Mouse (Mus musculus) MEL (cell line): ENCODE data around the gene Dennd1a. TPM values are rescaled to one million over a fixed set of nuclear protein-coding genes. Genes with fewer than 3 reads are reported as not detected.

Experiments
- DNase-seq: peaks from one replicate; pipeline ENCODE4 v3.0.0; 2011; ENCODE audit warnings: low read depth, low spot score
- H3K27ac ChIP-seq: 2 replicates; pipeline ENCODE4 v1.5.1; 2012; ENCODE audit warnings: low read depth, mild to moderate bottlenecking, control low read depth, low read length, moderate library complexity; ENCODE audit not compliant: control insufficient read depth
- H3K27me3 ChIP-seq, 2 experiments: fragments of 150-350 bp in 1 of 2; sonication (generic) in 1 of 2; 2 replicates each; pipeline ENCODE4 v1.6.1; 2012; ENCODE audit warnings: low read length in 2 of 2, mild to moderate bottlenecking in 2 of 2, improper control_type of control experiment in 1 of 2, moderate library complexity in 1 of 2; ENCODE audit not compliant: insufficient read depth in 2 of 2, control insufficient read depth in 1 of 2
- H3K36me3 ChIP-seq, 2 experiments: 2 replicates each; pipeline ENCODE4 v1.6.1; 2012 to 2014; ENCODE audit warnings: low read length in 2 of 2, improper control_type of control experiment in 1 of 2, inconsistent platforms in 1 of 2, mild to moderate bottlenecking in 1 of 2; ENCODE audit not compliant: insufficient read depth in 2 of 2, control insufficient read depth in 1 of 2
- H3K4me1 ChIP-seq, 2 experiments: fragments of 150-350 bp in 1 of 2; sonication (generic) in 1 of 2; 2 replicates each; pipeline ENCODE4 v1.6.1; 2012; ENCODE audit warnings: low read length in 2 of 2, improper control_type of control experiment in 1 of 2, mild to moderate bottlenecking in 1 of 2; ENCODE audit not compliant: insufficient read depth in 2 of 2, control insufficient read depth in 1 of 2
- H3K4me3 ChIP-seq, 2 experiments: fragments of 150-350 bp in 1 of 2; sonication (generic) in 1 of 2; 2 replicates each; pipeline ENCODE4 v1.5.1; 2012; ENCODE audit warnings: low read depth in 2 of 2, low read length in 2 of 2, mild to moderate bottlenecking in 2 of 2, moderate library complexity in 2 of 2, control low read depth in 1 of 2, improper control_type of control experiment in 1 of 2; ENCODE audit not compliant: control insufficient read depth in 1 of 2, insufficient read depth in 1 of 2
- H3K79me2 ChIP-seq: 2 replicates; pipeline ENCODE4 v1.6.1; 2012; ENCODE audit warnings: mild to moderate bottlenecking, low read length, moderate library complexity; ENCODE audit not compliant: control insufficient read depth, poor library complexity, insufficient read depth
- H3K9ac ChIP-seq: 2 replicates; pipeline ENCODE4 v1.6.1; 2012; ENCODE audit warnings: low read depth, mild to moderate bottlenecking, control low read depth, low read length, moderate library complexity; ENCODE audit not compliant: control insufficient read depth, poor library complexity, severe bottlenecking
- H3K9me3 ChIP-seq: fragments of 150-350 bp; sonication (generic); replicated peaks from 2 replicates; pipeline ENCODE4 v1.6.1; 2012; ENCODE audit warnings: mild to moderate bottlenecking, low read length, improper control_type of control experiment, moderate library complexity; ENCODE audit not compliant: insufficient read depth
- CHD1 ChIP-seq: IDR thresholded peaks from 2 replicates; pipeline ENCODE4 v1.6.1; 2012; ENCODE audit warnings: low read depth, mild to moderate bottlenecking, inconsistent platforms, low read length, improper control_type of control experiment
- CHD2 ChIP-seq: IDR thresholded peaks from 2 replicates; pipeline ENCODE4 v1.6.1; 2011; ENCODE audit warnings: low read length, improper control_type of control experiment
- E2F4 ChIP-seq: IDR thresholded peaks from 2 replicates; pipeline ENCODE4 v1.6.1; 2011; ENCODE audit warnings: low read depth, low read length, improper control_type of control experiment, borderline replicate concordance
- EP300 ChIP-seq, 2 experiments: IDR thresholded peaks; 2 replicates each; pipeline ENCODE4 v1.6.1; 2011; ENCODE audit warnings: improper control_type of control experiment in 2 of 2, low read length in 2 of 2, low read depth in 1 of 2, mild to moderate bottlenecking in 1 of 2
- GABPA ChIP-seq: IDR thresholded peaks from 2 replicates; pipeline ENCODE4 v1.6.1; 2012; ENCODE audit warnings: low read depth, mild to moderate bottlenecking, inconsistent platforms, low read length, improper control_type of control experiment, moderate library complexity
- JUND ChIP-seq: IDR thresholded peaks from 2 replicates; pipeline ENCODE4 v1.6.1; 2011; ENCODE audit warnings: low read depth, mild to moderate bottlenecking, improper control_type of control experiment, low read length
- KAT2A ChIP-seq: conservative IDR thresholded peaks from 2 replicates; pipeline ENCODE4 v1.6.1; 2012; ENCODE audit warnings: low read depth, low read length, improper control_type of control experiment, inconsistent platforms
- MAX ChIP-seq: IDR thresholded peaks from 2 replicates; pipeline ENCODE4 v1.6.1; 2011; ENCODE audit warnings: low read length, improper control_type of control experiment
- MAZ ChIP-seq: IDR thresholded peaks from 2 replicates; pipeline ENCODE4 v1.6.1; 2012; ENCODE audit warnings: low read depth, mild to moderate bottlenecking, inconsistent platforms, low read length, improper control_type of control experiment
- MXI1 ChIP-seq: IDR thresholded peaks from 2 replicates; pipeline ENCODE4 v1.6.1; 2011; ENCODE audit warnings: mild to moderate bottlenecking, low read depth, low read length, improper control_type of control experiment
- NELFE ChIP-seq: IDR thresholded peaks from 2 replicates; pipeline ENCODE4 v1.6.1; 2011; ENCODE audit warnings: low read depth, low read length, improper control_type of control experiment
- RAD21 ChIP-seq: IDR thresholded peaks from 2 replicates; pipeline ENCODE4 v1.6.1; 2011; ENCODE audit warnings: mild to moderate bottlenecking, low read depth, low read length, improper control_type of control experiment
- SIN3A ChIP-seq: IDR thresholded peaks from 2 replicates; pipeline ENCODE4 v1.6.1; 2012; ENCODE audit warnings: low read length, improper control_type of control experiment, inconsistent platforms
- TAL1 ChIP-seq: IDR thresholded peaks from 2 replicates; pipeline ENCODE4 v1.6.1; 2012; ENCODE audit warnings: mild to moderate bottlenecking, inconsistent platforms, low read length, moderate library complexity, mixed read lengths
- TBP ChIP-seq: IDR thresholded peaks from 2 replicates; pipeline ENCODE4 v1.8.0; 2011; ENCODE audit warnings: low read depth, low read length, improper control_type of control experiment
- UBTF ChIP-seq: IDR thresholded peaks from 2 replicates; pipeline ENCODE4 v1.6.1; 2012; ENCODE audit warnings: low read depth, mild to moderate bottlenecking, inconsistent platforms, low read length, improper control_type of control experiment, moderate library complexity, borderline replicate concordance; ENCODE audit not compliant: insufficient read depth
- USF1 ChIP-seq: IDR thresholded peaks from 2 replicates; pipeline ENCODE4 v1.6.1; 2014; ENCODE audit warnings: low read depth, mild to moderate bottlenecking, inconsistent platforms, low read length, improper control_type of control experiment, moderate library complexity
- USF2 ChIP-seq, 2 experiments: IDR thresholded peaks; 2 replicates each; pipeline ENCODE4 v1.6.1; 2011 to 2012; ENCODE audit warnings: improper control_type of control experiment in 2 of 2, low read length in 2 of 2, borderline replicate concordance in 1 of 2, inconsistent platforms in 1 of 2, low read depth in 1 of 2, mild to moderate bottlenecking in 1 of 2; ENCODE audit not compliant: insufficient read depth in 1 of 2
- polyA plus RNA-seq, 2 experiments: library from polyadenylated mRNA; stranded (reverse) in 1 of 2; unstranded in 1 of 2; fragments of >175 nt in 1 of 2; fragments of >200 nt in 1 of 2; gene quantifications; 2 replicates each; pipeline versions ENCODE4 v1.2.1 to v1.2.4; 2012; ENCODE audit warnings: low replicate concordance in 2 of 2, low read depth in 1 of 2; ENCODE audit not compliant: insufficient read length in 2 of 2, insufficient read depth in 1 of 2, missing spikeins in 1 of 2
- total RNA-seq: library from RNA; depleted of rRNA; stranded (reverse); fragments of 300-350 nt; gene quantifications from 2 replicates; pipeline ENCODE4 v1.2.3, GENCODE M21; 2012

The Dennd1a gene
- total and polyA plus RNA-seq, 3 experiments: 5.0 to 21.8 TPM; not detected in 1

DNA sequence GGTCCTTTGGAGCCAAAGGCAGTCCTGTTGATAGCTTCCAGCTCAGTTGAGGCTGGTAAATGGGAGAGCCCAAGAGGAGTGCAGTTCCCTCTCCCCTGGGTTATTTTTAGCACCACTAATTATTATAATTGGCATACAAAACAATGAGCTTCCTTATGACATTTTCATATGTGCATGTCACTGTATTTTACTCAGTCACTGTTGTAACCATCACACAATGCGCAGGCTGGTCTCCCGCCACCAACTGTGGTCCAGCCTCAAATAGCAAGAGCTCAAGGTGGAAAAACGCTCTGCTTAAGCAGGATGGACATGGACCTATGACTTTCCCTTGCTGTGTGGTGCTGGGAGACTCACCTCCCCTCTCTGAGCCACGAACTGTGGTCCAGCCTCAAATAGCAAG, 529.4 kb downstream of the Dennd1a start:
- no peak overlapping the region for H3K9ac ChIP-seq
- H3K9me3 ChIP-seq: no peaks in the 10 kb centered on the region
- H3K4me1 ChIP-seq: peaks cover 0 to 4% of the 10 kb centered on the region in 2 experiments; a peak in 1 of 4 replicates
- H3K79me2 ChIP-seq: no peaks in the 10 kb centered on the region
- H3K4me3 ChIP-seq: no peak overlapping the region
- no peak overlapping the region for H3K27ac ChIP-seq
- peaks cover 0 to 1% of the 10 kb centered on the region in 2 experiments; a peak in 1 of 4 replicates for H3K27me3 ChIP-seq
- no peak for DNase-seq
- H3K36me3 ChIP-seq: no peaks in the 10 kb centered on the region; a peak in 1 of 4 replicates
- TF ChIP-seq SIN3A (no peak), CHD1 (no peak), MXI1 (no peak), UBTF (no peak), GABPA (no peak), E2F4 (no peak), USF2 (IDR thresholded peaks at IDR 0.05; ENCODE audit: borderline replicate concordance in 1 of 2, insufficient read depth in 1 of 2, low read depth in 1 of 2, low read length in 2 of 2) (no peak)

DNA sequence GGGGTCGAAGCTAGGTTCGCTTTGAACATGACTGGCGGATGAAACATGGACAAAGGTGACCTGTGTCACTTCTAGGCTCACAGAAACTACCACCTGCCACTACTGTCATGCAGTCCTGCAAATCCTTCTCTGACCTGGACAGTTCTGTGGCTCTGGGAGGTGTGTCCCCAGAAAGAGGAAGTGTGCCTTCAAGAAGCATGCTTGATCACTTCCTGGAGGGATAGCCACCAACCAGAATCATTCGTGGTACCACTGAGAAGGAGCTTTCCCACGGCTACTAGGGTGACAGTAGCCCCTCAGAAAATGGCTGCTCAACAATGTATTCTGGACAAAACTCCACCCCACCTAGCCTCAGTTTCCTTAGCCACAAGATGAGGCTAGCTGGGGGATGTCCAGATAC, 530.2 kb downstream of the Dennd1a start:
- Histone ChIP-seq H3K9me3 (no peaks in the 10 kb centered on the region), H3K27ac (no peak overlapping the region), H3K9ac (no peak overlapping the region), H3K4me3 (no peak overlapping the region), H3K4me1 (peaks cover 0 to 11% of the 10 kb centered on the region in 2 experiments; a peak in 2 of 4 replicates), H3K27me3 (peaks cover 0 to 1% of the 10 kb centered on the region in 2 experiments; a peak in 1 of 4 replicates), H3K36me3 (no peaks in the 10 kb centered on the region; a peak in 1 of 4 replicates), H3K79me2 (no peaks in the 10 kb centered on the region)
- peak; percentile 65 for DNase-seq
- TF ChIP-seq CHD2 (no peak), EP300 (IDR thresholded peaks at IDR 0.05; ENCODE audit: low read depth in 1 of 2, low read length in 2 of 2) (no peak), KAT2A (no peak), USF1 (no peak), TBP (no peak), RAD21 (no peak), TAL1 (no peak), MXI1 (no peak), MAX (no peak), JUND (no peak), MAZ (no peak), NELFE (no peak)
